Mouse (Mus musculus): Measurements from ENCODE around the gene Qrich2. TPM values are rescaled to one million over a fixed set of nuclear protein-coding genes. Genes with fewer than 3 reads are reported as not detected.
A peak's percentile ranks its signal among the peaks of the same experiment; 100 is the strongest.
"Not testable (repeated sequence)": the region's sequence is repeated elsewhere in the genome, so short reads cannot be mapped to it uniquely, and the experiment has no call there.

Qrich2 gene
- total RNA-seq, 2 experiments from 2014 or later = not detected

DNA sequence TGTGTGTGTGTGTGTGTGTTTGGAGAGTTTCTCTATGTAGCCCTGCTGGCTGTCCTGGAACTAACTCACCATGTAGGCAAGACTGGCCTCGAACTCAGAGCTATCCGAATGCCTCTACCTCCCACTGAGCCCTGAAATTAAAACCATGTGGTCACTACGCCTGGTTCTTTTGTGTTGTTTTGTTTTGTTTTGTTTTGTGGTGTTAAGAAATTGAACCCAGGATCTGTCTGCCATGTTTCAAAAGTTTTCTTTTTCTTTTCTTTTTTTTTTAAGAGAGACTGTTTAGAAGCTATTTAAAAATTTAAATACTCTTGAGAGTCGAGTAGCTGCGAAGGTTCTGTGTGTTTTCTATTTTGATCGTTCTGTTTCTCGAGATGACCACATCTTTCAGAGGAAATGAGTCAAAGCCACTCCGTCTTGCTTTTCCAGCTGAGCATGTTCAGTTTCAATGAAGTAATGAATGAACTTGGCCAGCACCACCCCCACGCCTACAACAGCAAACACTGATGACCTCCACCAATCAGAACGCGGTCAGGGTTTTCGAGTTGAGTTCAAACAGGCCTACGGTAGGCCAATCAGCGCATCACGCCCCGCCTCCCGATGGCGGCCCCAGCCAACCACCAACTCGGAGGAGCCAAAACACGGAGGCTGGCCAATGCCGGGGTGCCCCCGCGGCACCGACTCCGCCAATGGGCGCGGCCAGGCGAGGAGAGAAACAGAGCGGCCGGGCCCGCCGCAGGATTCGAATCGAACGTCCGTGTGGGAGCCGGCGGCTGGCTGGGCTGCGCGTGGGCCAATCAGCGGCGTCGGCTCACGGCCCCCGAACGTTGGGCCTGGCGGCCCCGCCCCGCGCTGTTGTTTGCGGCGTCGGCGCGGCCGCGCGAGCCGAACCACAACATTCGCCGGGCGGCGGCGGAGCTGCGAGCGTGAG, 32.4 kb downstream of the Qrich2 start, which contains the start of gene Ubald2:
Ubald2 (plus strand) TSS at position 739 of the 931 bp plus-strand sequence.
- intact Hi-C loops (cut with DNase I) = no loop called here
- DNase-seq (ENCODE audit: low spot score) = peak; percentile 100

DNA sequence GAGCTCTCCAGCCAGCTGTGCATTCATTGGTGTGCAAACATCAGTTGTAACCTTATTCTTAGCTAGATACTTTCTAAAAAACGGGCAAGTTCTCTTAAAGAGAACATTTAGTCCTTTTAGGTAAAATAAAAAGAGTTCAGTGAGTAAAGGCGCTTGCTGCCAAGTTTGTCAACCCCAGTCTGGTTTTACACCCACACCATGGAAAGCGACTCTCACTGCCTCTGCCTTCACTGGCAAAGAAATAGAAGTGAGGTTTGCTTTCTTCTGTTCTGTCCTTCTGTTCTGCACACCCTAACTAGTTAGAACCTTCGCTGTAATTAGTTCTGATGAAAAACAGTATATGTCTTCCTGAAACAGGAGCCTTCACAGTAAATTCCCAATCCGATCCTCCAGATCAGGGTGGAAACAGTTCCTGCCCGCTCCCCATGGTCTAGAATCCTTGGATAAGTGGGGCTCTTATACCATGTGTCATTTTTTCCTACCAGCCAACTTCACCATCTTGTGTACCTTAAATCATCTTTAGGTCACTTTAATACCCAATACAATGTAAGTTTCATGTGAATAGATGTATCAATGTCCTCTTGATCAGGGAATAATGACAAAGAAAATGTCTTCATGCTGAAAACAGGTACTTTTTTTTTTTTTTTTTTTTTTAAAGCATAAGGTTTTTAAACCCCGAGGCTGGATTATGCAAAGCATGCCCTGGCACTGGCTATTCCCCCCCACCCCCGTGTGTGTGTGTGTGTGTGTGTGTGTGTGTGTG, 33.3 kb downstream of the Qrich2 start:
- no peak for DNase-seq (ENCODE audit: low spot score)
- intact Hi-C loops (cut with DNase I) = no loop called here

DNA sequence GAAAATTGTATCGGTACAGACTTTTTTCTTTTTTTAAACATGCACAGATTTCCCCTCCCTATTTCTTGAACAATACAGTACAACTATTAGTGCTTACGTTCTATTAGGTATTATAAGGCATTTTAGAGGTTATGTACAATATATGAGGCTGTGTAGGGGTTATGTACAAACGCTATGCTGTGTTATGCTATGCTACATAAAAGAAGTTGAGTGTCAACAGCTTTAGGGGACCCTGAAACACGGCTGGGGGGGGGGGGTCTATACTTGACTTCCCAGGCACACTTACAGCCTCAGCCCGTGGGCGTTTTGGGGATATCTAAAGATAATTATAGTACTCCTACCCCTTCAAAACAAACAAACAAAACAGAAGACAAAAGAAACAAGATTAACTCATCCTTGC, 33.9 kb downstream of the Qrich2 start:
- intact Hi-C loops (cut with DNase I) = no loop called here
- DNase-seq (ENCODE audit: low spot score) = no peak

DNA sequence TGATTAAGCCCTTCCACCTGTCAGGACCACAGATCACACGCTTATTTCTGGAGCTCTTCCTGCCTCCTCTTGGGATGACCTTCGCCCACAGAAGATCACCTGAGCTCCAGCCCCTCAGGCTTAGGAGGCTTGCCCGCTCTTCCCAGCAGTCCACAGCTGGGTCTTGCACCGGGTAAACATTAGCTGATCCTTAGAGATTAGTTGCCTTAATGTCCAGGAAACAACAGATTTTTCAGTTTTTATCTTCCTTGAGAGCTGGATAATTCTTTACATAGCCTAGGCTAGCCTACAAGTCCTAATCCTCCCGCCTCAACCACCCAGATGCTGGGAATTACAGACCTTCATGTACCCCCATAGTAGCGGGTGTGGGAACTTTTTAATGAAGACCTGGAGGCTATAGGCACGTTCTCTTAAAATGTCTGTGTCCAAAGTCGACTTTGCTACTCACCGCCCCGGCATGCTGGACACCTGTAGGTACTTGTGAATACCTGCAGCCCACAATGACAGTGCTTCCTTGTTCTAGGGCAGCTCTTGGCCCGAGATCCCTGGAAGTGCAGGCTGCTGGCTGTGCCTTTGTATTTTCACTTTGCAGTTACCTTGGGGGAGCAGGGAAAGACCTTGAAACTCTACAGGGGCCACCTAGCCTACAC, 34.5 kb downstream of the Qrich2 start:
- no peak for DNase-seq (ENCODE audit: low spot score)
- intact Hi-C loops (cut with DNase I) = no loop called here

DNA sequence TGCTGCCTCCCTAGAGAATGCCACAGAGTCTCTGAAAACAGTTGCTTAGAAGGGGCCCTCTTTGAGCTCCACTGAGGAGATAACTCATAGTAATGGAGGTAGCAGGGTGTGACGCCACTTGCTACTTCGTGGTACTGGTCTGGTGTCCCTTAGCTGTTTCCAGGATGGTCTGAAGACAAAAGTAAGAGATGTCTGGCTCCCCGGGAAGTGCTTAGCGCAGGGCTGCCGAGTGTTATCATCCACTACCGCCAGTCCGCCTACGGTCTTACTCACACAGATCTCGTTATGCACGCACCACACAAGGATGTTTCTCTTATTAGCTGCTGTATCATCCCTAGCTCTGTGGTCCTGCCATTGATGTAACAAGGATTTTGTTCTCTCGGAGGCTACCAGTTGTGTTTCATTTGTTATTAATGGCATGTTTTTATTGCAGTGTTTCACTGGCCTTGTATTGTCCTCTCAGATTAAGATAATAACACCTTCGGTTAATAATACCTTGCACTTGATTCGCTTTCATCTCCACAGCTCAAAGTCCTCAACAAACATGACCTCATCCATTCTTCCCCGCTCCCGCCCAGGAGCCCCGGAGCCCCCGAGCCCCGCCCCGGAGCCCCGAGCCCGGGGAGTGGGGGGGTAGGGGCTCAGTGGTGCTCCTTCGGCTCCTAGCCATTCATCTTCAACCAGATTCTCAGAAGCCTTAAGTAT, 35.2 kb downstream of the Qrich2 start:
- DNase-seq (ENCODE audit: low spot score) = no peak
- intact Hi-C loops (cut with DNase I) = no loop called here

DNA sequence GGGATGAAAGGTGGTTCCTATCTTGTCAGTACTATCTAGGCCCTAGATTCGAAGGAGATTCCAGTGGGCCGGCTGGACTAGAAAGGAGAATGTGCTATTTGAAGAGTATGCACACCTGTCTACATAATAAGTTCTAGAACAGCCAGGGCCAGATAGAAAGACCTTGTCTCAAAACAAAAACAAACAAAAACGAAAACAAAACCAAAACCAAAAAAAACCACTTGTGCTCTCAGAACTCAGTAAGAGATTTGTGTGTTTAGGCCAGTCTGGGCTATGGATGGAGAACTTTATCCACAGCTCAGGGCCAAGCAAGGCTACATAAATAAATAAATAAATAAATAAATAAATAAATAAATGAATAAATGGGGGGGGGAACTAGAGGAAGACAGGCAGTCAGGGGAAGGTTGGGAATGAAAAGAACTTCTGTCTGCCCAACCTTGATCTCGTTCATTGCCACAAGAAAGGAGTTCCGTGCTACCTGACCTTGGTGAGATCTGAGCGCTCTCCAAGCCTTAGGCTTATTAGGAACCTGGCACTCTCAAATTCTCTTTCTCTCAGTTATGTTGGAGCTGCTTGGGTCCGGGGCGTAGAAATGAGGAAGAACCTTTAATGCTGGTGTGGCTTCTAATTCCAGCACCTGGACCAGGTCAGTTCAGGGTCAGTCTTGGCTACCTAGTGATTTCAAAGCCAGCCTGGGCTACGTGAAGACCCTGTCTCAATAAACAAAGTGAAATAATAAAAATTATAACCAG, 36.0 kb downstream of the Qrich2 start:
- intact Hi-C loops (cut with DNase I) = no loop called here
- no peak for DNase-seq (ENCODE audit: low spot score)

DNA sequence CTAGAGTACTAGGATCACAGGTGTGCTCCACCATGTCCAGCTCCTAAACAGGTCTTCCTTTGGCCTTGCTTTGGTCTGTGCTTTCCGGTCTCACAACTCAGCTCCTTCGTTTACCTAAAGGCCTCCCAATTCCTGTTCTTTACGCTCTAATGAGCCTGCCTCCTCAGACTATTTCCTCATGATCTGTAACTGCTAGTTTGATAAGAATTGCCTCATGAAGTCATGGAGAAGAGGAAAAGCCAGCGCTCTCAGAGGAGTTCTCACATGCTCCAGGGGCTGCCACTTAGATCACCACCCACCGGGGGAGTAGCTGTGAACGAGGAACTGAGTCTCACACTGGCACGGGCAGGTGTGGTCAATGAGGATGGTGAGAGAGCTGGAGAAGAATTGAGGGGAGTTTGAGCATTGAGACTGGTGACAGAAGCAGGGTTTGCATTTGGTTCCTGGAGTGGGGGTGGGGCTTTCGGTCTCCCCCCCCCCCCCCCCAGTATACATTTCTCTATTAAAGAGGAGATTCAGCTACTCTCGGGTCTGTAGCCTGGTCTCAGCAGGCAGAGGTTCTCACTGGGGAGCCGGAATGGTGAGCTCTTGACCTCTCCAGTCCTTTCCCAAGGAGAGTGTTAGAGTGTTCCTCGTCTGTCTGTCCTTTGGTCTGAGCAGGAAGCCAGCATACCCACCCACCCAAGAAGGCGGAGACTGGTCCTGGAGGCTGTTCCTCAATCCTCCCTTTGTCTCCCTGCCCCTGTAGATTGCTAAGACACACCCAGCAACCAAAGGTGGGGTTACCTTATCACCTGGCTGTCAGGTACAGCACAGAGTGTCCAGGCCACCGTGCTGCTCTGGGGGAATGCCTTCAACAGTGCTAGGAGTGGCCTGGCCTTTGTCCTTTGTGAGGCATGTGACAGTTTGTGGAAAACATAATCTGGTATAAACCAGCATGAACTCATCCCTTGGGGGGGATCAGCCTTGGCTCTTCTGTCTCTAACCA, 36.9 kb downstream of the Qrich2 start:
- DNase-seq (ENCODE audit: low spot score) = no peak
- intact Hi-C loops (cut with DNase I) = no loop called here

DNA sequence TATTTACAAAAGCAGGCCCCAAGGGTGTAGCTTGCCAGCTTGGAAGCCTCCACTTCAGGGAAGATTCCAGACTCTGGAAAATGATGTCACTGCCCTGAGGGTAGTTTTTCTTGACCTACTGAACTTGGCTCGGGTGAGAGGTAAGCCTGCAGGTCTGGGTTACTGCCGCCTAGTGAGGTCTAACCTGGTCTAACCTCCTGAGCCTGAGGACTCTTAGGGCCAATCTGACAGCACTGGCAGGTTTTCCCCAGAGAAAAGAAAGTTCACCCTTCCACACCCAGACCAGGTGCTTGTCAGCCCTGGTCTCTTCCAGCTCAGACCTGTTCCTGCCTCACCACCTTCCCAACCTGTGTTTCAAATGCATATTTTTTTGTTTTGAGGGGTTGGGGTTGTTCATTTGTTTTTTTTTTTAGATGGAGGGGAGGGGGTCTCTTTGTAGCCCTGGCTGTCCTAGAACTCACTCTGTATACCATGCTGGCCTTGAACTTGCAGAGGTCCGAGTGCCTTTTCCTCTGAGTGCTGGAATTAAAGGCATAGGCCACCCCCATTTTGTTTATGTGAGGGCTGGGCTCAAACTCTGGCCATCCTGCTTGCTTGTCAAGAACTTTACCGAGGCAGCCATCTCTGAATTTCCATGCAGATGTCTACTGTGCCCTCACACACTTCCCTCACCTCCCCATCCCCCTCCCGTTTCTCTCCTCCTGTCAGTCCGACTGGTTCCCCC, 39.0 kb downstream of the Qrich2 start:
- intact Hi-C loops (cut with DNase I) = no loop called here

DNA sequence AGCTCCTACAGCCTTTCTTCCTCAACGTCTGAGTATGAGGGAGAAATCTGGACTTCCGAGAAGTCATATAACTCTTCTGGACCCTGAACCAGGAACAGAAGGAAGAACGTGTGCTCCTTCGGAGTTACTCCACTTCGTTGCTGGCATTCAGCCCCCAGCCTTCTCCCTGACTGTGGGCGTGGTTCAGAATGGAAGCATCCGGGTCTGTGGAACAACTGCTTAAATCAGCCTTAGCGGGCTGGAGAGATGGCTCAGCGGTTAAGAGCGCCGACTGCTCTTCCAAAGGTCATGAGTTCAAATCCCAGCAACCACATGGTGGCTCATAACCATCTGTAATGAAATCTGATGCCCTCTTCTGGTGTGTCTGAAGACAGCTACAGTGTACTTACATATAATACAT, 39.7 kb downstream of the Qrich2 start:
- DNase-seq (ENCODE audit: low spot score) = not testable (repeated sequence)

More for the DNA sequence above, 39.0 kb downstream of the Qrich2 start:
- no peak for DNase-seq (ENCODE audit: low spot score)

DNA sequence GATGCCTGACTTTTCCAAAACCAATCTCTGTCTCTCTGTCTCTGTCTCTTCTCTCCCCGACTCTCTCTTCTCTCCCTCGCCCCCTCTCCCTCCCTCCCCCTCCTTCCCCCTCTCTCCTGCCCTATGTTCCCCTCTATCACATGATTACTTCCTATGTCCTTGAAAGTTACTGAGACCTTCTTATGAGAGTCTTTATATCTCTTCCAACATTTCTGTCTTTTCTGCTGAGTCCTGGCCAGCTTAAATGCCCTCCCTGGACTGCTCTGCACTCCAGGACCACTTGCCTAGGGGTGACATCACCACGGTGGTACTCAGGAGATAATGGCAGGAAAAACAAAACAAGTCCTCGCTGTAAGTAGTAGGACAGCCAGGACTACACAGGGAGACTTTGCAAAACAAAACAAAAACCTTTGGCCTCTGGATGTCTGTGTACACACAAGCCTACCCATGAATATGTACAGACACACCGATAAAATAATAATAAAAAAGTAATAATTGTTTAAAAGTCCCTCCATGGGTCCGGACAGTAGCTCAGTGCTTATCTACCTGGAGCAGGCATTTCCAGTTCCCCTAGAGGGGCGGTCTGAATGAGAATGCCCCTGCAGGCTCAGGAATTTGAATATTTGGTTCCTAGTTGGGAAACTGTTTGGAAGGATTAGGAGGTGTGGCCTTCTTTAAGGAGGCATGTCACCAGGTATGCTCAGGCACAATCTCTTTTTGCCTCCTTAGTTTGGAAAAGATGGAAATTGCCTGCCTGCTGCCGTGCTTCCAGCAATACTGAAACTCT, 41.2 kb downstream of the Qrich2 start:
- DNase-seq (ENCODE audit: low spot score) = no peak
- intact Hi-C loops (cut with DNase I) = no loop called here

More for the DNA sequence above, 39.7 kb downstream of the Qrich2 start:
- intact Hi-C loops (cut with DNase I) = not testable (repeated sequence)

DNA sequence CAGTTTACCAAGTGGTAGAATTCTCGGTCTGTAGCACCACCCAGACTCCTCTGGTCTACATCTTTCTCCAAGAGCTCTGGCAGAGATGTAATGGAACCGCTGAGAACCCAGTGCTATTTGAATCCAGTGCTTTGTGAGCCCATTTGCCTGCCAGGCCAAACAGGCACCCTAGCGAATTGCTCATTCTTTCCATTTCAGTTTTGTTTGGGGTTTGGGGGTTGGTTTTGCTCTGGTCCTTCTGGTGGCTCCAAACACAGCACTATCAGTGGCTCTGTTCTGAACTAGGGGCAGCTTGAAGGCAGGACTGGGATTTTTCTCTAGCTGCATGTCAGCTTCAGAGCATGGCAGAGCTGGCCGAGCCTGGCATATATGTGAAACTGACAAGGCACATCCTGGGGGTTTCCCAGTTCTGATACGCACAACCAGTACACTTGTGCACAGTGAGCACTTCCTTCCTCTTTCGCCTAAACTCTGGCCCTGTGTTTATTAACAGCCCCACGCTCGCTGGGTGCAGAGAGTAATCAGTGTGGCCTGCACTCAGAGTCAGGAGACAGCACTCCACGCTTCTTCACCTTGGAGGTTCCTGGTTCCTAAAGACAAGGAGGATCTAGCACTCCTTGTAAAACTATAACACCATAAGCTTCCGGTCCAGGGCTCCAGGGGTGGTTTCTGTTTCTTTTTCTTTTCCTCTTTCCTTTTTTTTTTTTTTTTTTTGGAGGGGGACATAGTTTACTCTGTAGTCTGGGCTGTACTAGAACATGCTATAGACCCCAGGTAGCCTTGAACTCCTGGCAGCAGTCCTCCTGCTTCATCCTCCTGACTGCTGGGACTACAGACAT, 42.0 kb downstream of the Qrich2 start:
- no peak for DNase-seq (ENCODE audit: low spot score)
- intact Hi-C loops (cut with DNase I) = no loop called here

DNA sequence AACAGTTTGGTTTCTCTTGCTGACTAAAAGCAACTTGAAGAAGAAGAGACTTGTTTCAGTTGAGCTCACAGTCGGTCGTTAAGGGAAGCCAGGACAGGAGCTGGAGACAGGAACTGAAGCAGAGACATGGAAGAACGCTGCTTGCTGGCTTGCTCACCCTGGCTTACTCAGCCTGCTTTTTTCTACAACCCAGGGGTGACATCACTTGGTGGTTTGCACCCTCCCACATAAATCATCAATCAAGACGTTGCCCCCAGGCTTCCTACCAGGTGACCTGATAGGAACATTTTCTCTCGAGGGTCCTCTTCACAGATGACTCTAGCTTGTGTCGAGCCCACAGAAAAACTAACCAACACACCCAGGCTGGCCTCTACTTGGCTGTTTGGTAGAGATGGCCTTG, 42.8 kb downstream of the Qrich2 start:
- intact Hi-C loops (cut with DNase I) = no loop called here
- DNase-seq (ENCODE audit: low spot score) = no peak

DNA sequence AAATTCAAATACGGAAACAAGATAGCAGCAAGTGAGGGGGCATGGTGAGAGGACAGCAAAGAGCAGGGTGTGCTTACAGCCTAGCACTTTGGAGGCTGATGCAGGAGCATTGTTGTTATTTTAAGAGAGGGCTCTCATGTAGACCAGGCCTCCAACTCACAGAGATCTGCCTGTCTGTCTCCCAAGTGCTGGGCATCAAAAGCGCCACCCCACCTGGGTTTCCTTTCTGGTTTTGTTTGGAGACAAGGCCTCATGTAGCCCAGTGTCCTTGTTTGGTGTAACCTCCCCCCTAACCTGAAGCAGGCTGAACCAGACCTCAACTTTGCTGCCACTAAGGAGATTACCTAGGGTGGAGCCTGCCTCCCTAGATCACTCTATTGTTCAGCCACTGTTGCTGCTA, 43.5 kb downstream of the Qrich2 start:
- intact Hi-C loops (cut with DNase I) = no loop called here
- DNase-seq (ENCODE audit: low spot score) = no peak

DNA sequence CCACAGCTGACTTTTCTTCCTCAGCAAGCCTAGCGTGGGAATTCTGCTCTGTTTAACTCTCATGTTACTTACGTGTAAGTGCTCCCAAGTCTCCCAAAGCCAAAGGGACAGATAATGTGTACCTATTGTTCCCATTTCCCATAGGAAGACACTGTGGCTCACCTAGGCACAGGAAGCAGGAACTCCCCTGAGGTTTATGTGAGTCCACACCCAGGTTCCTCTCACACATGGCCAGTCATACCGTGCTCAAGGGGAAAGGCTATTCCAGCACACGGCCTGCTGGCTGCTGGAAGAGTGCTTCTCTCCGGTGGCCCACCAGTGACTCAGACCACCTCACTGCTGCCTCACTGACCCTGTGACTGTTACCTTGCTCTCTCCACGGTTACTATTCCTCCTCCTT, 44.9 kb downstream of the Qrich2 start:
- intact Hi-C loops (cut with DNase I) = no loop called here
- no peak for DNase-seq (ENCODE audit: low spot score)

DNA sequence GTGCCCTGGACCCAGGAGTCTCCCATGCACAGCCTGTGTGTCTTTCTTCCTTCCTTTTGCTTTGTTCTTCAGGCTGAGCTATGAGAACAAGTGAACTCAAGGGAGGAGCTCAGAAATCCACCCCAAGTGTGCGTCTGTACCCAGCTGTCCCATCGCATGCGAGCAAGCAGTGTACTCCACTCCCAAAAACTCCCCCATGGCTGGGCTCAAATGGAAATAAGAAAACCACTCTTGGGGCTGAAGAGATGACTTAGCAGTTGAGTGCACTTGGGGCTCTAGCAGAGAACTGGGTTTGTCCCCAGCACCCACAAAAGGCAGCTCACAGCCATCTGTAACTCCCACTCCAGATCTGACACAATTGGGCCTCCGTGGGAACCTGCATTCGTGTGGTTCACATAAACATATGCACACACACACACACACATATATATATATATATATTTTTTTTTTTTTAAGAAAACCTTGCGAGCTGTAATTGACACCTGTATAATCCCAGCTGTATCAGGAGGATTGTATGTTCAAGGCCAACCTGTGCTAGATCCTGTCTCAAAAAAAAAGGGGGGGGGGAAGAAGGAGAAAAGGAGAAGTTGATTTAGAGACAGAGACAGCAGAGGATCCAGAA, 47.1 kb downstream of the Qrich2 start:
- no peak for DNase-seq (ENCODE audit: low spot score)
- intact Hi-C loops (cut with DNase I) = no loop called here

Data from heart, postnatal 25 days (tissue).